Mouse (Mus musculus) stomach, postnatal 0 days (tissue): Measurements from ENCODE around the gene Ggt5. TPM values are rescaled to one million over a fixed set of nuclear protein-coding genes. Genes with fewer than 3 reads are reported as not detected.

Experiments
- ATAC-seq: fragments of 200-750 bp; cut with Nextera tagmentation; 2 replicates; pipeline ENCODE4 v1.8.0; 2017; ENCODE audit not compliant: low FRiP score, low TSS enrichment
- DNase-seq: peaks from one replicate; pipeline ENCODE4 v3.0.0-alpha.2; 2016; ENCODE audit warnings: low spot score
- H3K27ac ChIP-seq: fragments of 300-500 bp; sonication (generic); replicated peaks from 2 replicates; pipeline ENCODE4 v1.5.1; 2014; ENCODE audit warnings: mild to moderate bottlenecking, control low read depth
- H3K27me3 ChIP-seq: fragments of 300-500 bp; sonication (generic); 2 replicates; pipeline ENCODE4 v1.6.1; 2014; ENCODE audit warnings: low read length; ENCODE audit not compliant: control insufficient read depth, insufficient read depth
- H3K36me3 ChIP-seq: fragments of 300-500 bp; sonication (generic); 2 replicates; pipeline ENCODE4 v1.6.1; 2014; ENCODE audit warnings: low read length, mixed read lengths; ENCODE audit not compliant: control insufficient read depth, insufficient read depth
- H3K4me1 ChIP-seq: fragments of 300-500 bp; sonication (generic); replicated peaks from 2 replicates; pipeline ENCODE4 v1.6.1; 2014; ENCODE audit warnings: antibody characterized with exemption; ENCODE audit not compliant: control insufficient read depth, insufficient read depth
- H3K4me2 ChIP-seq: fragments of 300-500 bp; sonication (generic); replicated peaks from 2 replicates; pipeline ENCODE4 v1.6.1; 2014; ENCODE audit warnings: low read depth, mild to moderate bottlenecking, control low read depth, moderate library complexity
- H3K4me3 ChIP-seq: fragments of 300-500 bp; sonication (generic); 2 replicates; pipeline ENCODE4 v1.5.1; 2014; ENCODE audit warnings: low read depth, low read length, control low read depth
- H3K9ac ChIP-seq: fragments of 300-500 bp; sonication (generic); 2 replicates; pipeline ENCODE4 v1.6.1; 2014; ENCODE audit warnings: mild to moderate bottlenecking, low read length, control low read depth, mixed read lengths
- H3K9me3 ChIP-seq: fragments of 300-500 bp; sonication (generic); 2 replicates; pipeline ENCODE4 v1.6.1; 2016; ENCODE audit warnings: low read length; ENCODE audit not compliant: control insufficient read depth
- CTCF ChIP-seq: IDR thresholded peaks from 2 replicates; pipeline ENCODE4 v1.5.1; 2016; ENCODE audit warnings: antibody characterized with exemption, low read depth, mild to moderate bottlenecking, moderate library complexity
- EP300 ChIP-seq: optimal IDR thresholded peaks from 2 replicates; pipeline ENCODE3; 2016; ENCODE audit warnings: antibody characterized with exemption
- WGBS: fragments of 180-500 bp; shearing (Covaris S2); extraction: QIAGEN DNeasy Blood & Tissue Kit; methylation state at CpG from one replicate; pipeline ENCODE4 v1.1.7; 2014; 5-methylcytosine and 5-hydroxymethylcytosine counted together
- polyA plus RNA-seq: library from polyadenylated mRNA; unstranded; fragments of >200 nt; fragmentation: Nextera tagmentation; extraction: Ambion mirVana; gene quantifications from 2 replicates; pipeline ENCODE4 v1.2.1, GENCODE M21; 2015

The Ggt5 gene
- polyA plus RNA-seq, 1 experiment from 2014 or later, result 2.8 TPM

GRCm38 (mm10) chr10:75636084-75636786 is 47.1 kb downstream of the Ggt5 start:
- no peak overlapping the region for H3K4me3 ChIP-seq
- no peak overlapping the region for H3K9ac ChIP-seq
- H3K36me3 ChIP-seq, result no peaks in the 10 kb centered on the region
- H3K27me3 ChIP-seq, result no peaks in the 10 kb centered on the region
- H3K4me2 ChIP-seq, result no peak overlapping the region
- no peak overlapping the region for H3K27ac ChIP-seq
- DNase-seq (no peak), ATAC-seq (no peak)
- no peak for TF ChIP-seq CTCF
- no peak for TF ChIP-seq EP300
- H3K9me3 ChIP-seq, result no peaks in the 10 kb centered on the region
- H3K4me1 ChIP-seq, result no peaks in the 10 kb centered on the region
- WGBS, result 85% methylated on average over 11 of the region's 12 CpGs

- ATAC-seq (no peak), DNase-seq (no peak)
- H3K4me2 ChIP-seq, result no peak overlapping the region
- no peaks in the 10 kb centered on the region for H3K27me3 ChIP-seq
- no peak overlapping the region for H3K4me3 ChIP-seq
- no peak overlapping the region for H3K9ac ChIP-seq
- H3K36me3 ChIP-seq, result no peaks in the 10 kb centered on the region
- H3K27ac ChIP-seq, result no peak overlapping the region
- H3K9me3 ChIP-seq, result no peaks in the 10 kb centered on the region
- no peak for TF ChIP-seq CTCF
- H3K4me1 ChIP-seq, result no peaks in the 10 kb centered on the region
- WGBS, result 90% methylated on average over 11 of the region's 11 CpGs
Measured at GRCm38 (mm10) chr10:75637711-75638110, 48.6 kb downstream of the Ggt5 start.

GRCm38 (mm10) chr10:75641721-75642222 is 52.6 kb downstream of the Ggt5 start:
- WGBS, result 76% methylated on average over 7 of the region's 7 CpGs

GRCm38 (mm10) chr10:75642436-75642835 is 53.3 kb downstream of the Ggt5 start:
- Histone ChIP-seq H3K4me2 (no peak overlapping the region), H3K4me3 (no peak overlapping the region), H3K36me3 (no peaks in the 10 kb centered on the region; the same call in 1 of the 2 replicates), H3K9ac (no peak overlapping the region), H3K4me1 (no peaks in the 10 kb centered on the region; the same call in 1 of the 2 replicates), H3K9me3 (no peaks in the 10 kb centered on the region), H3K27ac (no peak overlapping the region), H3K27me3 (no peaks in the 10 kb centered on the region)
- no peak for DNase-seq
- TF ChIP-seq CTCF (no peak), EP300 (no peak)
- whole genome bisulfite sequencing, result 77% methylated on average over 9 of the region's 9 CpGs
- no peak for ATAC-seq

More at GRCm38 (mm10) chr10:75641721-75642222, 52.6 kb downstream of the Ggt5 start:
- no peak overlapping the region for H3K4me2 ChIP-seq
- H3K27ac ChIP-seq, result no peak overlapping the region
- H3K4me1 ChIP-seq, result no peaks in the 10 kb centered on the region; the same call in 1 of the 2 replicates
- H3K9ac ChIP-seq, result no peak overlapping the region
- peak; percentile 35 for DNase-seq
- H3K36me3 ChIP-seq, result no peaks in the 10 kb centered on the region; the same call in 1 of the 2 replicates
- no peak for TF ChIP-seq CTCF
- TF ChIP-seq EP300, result no peak
- no peak overlapping the region for H3K4me3 ChIP-seq
- no peaks in the 10 kb centered on the region for H3K27me3 ChIP-seq
- no peak for ATAC-seq
- no peaks in the 10 kb centered on the region for H3K9me3 ChIP-seq

- TF ChIP-seq EP300 (no peak), CTCF (no peak)
- peak overlapping the region; percentile 43; the same call in 1 of the 2 replicates for H3K4me2 ChIP-seq
- no peak overlapping the region; the same call in 1 of the 2 replicates for H3K9ac ChIP-seq
- no peaks in the 10 kb centered on the region for H3K9me3 ChIP-seq
- H3K27me3 ChIP-seq, result no peaks in the 10 kb centered on the region
- DNase-seq, result no peak
- H3K4me1 ChIP-seq, result no peaks in the 10 kb centered on the region; the same call in 1 of the 2 replicates
- peak overlapping the region; percentile 3; the same call in 1 of the 2 replicates for H3K4me3 ChIP-seq
- WGBS, result 79% methylated on average over 2 of the region's 2 CpGs
- H3K27ac ChIP-seq, result peak overlapping the region; percentile 9; the same call in 1 of the 2 replicates
- no peak for ATAC-seq
- no peaks in the 10 kb centered on the region; the same call in 1 of the 2 replicates for H3K36me3 ChIP-seq
Measured at GRCm38 (mm10) chr10:75642891-75643290, 53.8 kb downstream of the Ggt5 start.

GRCm38 (mm10) chr10:75643741-75644343 is 54.7 kb downstream of the Ggt5 start, which contains the start of gene Susd2:
Gene Susd2 (minus strand): TSS chr10:75644008.
- Histone ChIP-seq H3K4me3 (peak within 1 kb of the TSS; percentile 3; the same call in 1 of the 2 replicates), H3K9ac (no peak within 1 kb of the TSS; the same call in 1 of the 2 replicates)
- ATAC-seq, result peak; percentile 79

More at GRCm38 (mm10) chr10:75643741-75644343, 54.7 kb downstream of the Ggt5 start, which contains the start of gene Susd2:
- peak within 1 kb of the TSS; percentile 43 for H3K4me2 ChIP-seq
- H3K27me3 ChIP-seq, result no peaks in the 10 kb centered on the region
- peak within 1 kb of the TSS; percentile 35; the same call in 1 of the 2 replicates for H3K27ac ChIP-seq
- WGBS, result 6% methylated on average over 11 of the region's 11 CpGs
- H3K36me3 ChIP-seq, result peaks cover 4% of the 10 kb centered on the region
- DNase-seq, result peak; percentile 92
- TF ChIP-seq CTCF (no peak), EP300 (no peak)
- no peaks in the 10 kb centered on the region; the same call in 1 of the 2 replicates for H3K4me1 ChIP-seq
- no peaks in the 10 kb centered on the region for H3K9me3 ChIP-seq
